Mouse (Mus musculus): ENCODE results near the gene Nme7.

DNA sequence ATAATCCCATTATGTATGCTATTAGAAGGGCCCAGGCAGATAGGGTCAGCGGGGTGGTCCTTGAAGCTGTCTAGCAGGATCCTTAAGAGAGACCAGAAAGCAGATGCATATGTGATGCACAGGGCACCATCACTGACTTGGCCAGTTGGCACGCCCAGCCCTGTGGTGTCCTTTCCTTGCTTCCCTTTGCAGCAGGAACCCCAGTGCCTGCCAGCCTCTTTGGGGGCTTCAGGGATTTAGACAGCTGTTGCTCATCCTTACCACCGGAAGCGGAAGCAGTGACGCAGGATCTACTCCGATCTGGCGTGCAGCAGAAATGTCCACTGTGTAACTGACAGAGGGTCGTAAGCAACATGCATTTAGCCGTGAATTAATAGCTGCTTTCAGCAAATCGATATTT is 163.5 kb downstream of the Nme7 start:
- TF ChIP-seq CTCF (IDR thresholded peaks at IDR 0.05; ENCODE audit: borderline replicate concordance, insufficient read depth, low read depth, low read length) (no peak), POLR2A (IDR thresholded peaks at IDR 0.05; ENCODE audit: borderline replicate concordance, insufficient read depth, low read length) (no peak)
